Mouse (Mus musculus) liver, embryonic 16.5 days (tissue): ENCODE measurements at regions not wholly inside any gene's neighbourhood (a gene's known extent, or its start where the extent isn't known, plus 50 kb on each side); places are given as distances from the start of the nearest gene placed in this dataset.
"Not testable (repeated sequence)": the region's sequence is repeated elsewhere in the genome, so short reads cannot be mapped to it uniquely, and the experiment has no call there.

Source experiments
- ATAC-seq: fragments of 200-750 bp; cut with Nextera tagmentation; 2 replicates; pipeline ENCODE4 v1.8.0; 2017; ENCODE audit warnings: low read depth, mild to moderate bottlenecking, moderate number of reproducible peaks, moderate library complexity
- H3K27ac ChIP-seq: fragments of 300-500 bp; sonication (generic); 2 replicates; pipeline ENCODE4 v1.5.1; 2014; ENCODE audit warnings: mild to moderate bottlenecking, low read length
- H3K27me3 ChIP-seq: fragments of 300-500 bp; sonication (generic); 2 replicates; pipeline ENCODE4 v1.6.1; 2014; ENCODE audit warnings: low read depth, low read length, mixed read lengths; ENCODE audit not compliant: control insufficient read depth, insufficient read depth
- H3K36me3 ChIP-seq: fragments of 300-500 bp; sonication (generic); 2 replicates; pipeline ENCODE4 v1.6.1; 2014; ENCODE audit warnings: mild to moderate bottlenecking; ENCODE audit not compliant: control insufficient read depth, insufficient read depth
- H3K4me1 ChIP-seq: fragments of 300-500 bp; sonication (generic); 2 replicates; pipeline ENCODE4 v1.6.1; 2014; ENCODE audit warnings: low read depth, low read length, mixed read lengths; ENCODE audit not compliant: control insufficient read depth
- H3K4me2 ChIP-seq: fragments of 300-500 bp; sonication (generic); 2 replicates; pipeline ENCODE4 v1.6.1; 2014; ENCODE audit warnings: low read depth, low read length, mixed read lengths
- H3K4me3 ChIP-seq: fragments of 300-500 bp; sonication (generic); 2 replicates; pipeline ENCODE4 v1.5.1; 2014; ENCODE audit warnings: low read depth, mild to moderate bottlenecking, low read length
- H3K9ac ChIP-seq: fragments of 300-500 bp; sonication (generic); 2 replicates; pipeline ENCODE4 v1.6.1; 2014; ENCODE audit warnings: low read depth, low read length
- H3K9me3 ChIP-seq: fragments of 300-500 bp; sonication (generic); replicated peaks from 2 replicates; pipeline ENCODE4 v1.6.1; 2016; ENCODE audit warnings: low read length; ENCODE audit not compliant: control insufficient read depth
- WGBS: fragments of 180-500 bp; shearing (Covaris S2); extraction: QIAGEN DNeasy Blood & Tissue Kit; methylation state at CpG from one replicate; pipeline ENCODE4 v1.1.7; 2014; ENCODE audit not compliant: insufficient replicate concordance; 5-methylcytosine and 5-hydroxymethylcytosine counted together

GRCm38 (mm10) chr13:111309848-111310692 lies 55.3 kb downstream of the Actbl2 start:
- H3K9ac ChIP-seq, result no peak overlapping the region
- no peaks in the 10 kb centered on the region for H3K4me1 ChIP-seq
- H3K9me3 ChIP-seq, result no peaks in the 10 kb centered on the region
- WGBS, result 71% methylated on average over 14 of the region's 14 CpGs
- no peaks in the 10 kb centered on the region for H3K27me3 ChIP-seq
- ATAC-seq, result no peak
- no peak overlapping the region for H3K4me2 ChIP-seq
- no peak overlapping the region for H3K4me3 ChIP-seq
- H3K27ac ChIP-seq, result no peak overlapping the region
- H3K36me3 ChIP-seq, result no peaks in the 10 kb centered on the region

- H3K27me3 ChIP-seq, result no peaks in the 10 kb centered on the region
- no peaks in the 10 kb centered on the region for H3K9me3 ChIP-seq
- no peak overlapping the region for H3K9ac ChIP-seq
- H3K4me2 ChIP-seq, result no peak overlapping the region
- no peak overlapping the region for H3K4me3 ChIP-seq
- no peak overlapping the region for H3K27ac ChIP-seq
- no peak for ATAC-seq
- 71% methylated on average over 1 of the region's 1 CpGs for WGBS
- no peaks in the 10 kb centered on the region for H3K36me3 ChIP-seq
- no peaks in the 10 kb centered on the region for H3K4me1 ChIP-seq
Measured at GRCm38 (mm10) chr13:111310693-111311045, 55.9 kb downstream of the Actbl2 start.

GRCm38 (mm10) chr13:111313506-111313905 lies 58.7 kb downstream of the Actbl2 start:
- not testable (repeated sequence) for H3K4me1 ChIP-seq, H3K9me3 ChIP-seq, H3K4me2 ChIP-seq, H3K36me3 ChIP-seq, H3K4me3 ChIP-seq, H3K9ac ChIP-seq, H3K27ac ChIP-seq, ATAC-seq, H3K27me3 ChIP-seq
- 59% methylated on average over 3 of the region's 3 CpGs for WGBS

GRCm38 (mm10) chr13:111317876-111318275 lies 63.1 kb downstream of the Actbl2 start:
- H3K4me2 ChIP-seq, H3K27ac ChIP-seq, H3K9me3 ChIP-seq, H3K27me3 ChIP-seq, ATAC-seq, H3K4me1 ChIP-seq, H3K36me3 ChIP-seq, H3K9ac ChIP-seq, H3K4me3 ChIP-seq: not testable (repeated sequence)
- WGBS, result 57% methylated on average over 2 of the region's 2 CpGs

- H3K36me3 ChIP-seq, result no peaks in the 10 kb centered on the region
- H3K4me1 ChIP-seq, result no peaks in the 10 kb centered on the region
- no peaks in the 10 kb centered on the region for H3K9me3 ChIP-seq
- no peak overlapping the region for H3K27ac ChIP-seq
- no peaks in the 10 kb centered on the region for H3K27me3 ChIP-seq
- no peak overlapping the region for H3K4me3 ChIP-seq
- H3K4me2 ChIP-seq, result no peak overlapping the region
- H3K9ac ChIP-seq, result no peak overlapping the region
- no peak for ATAC-seq
- WGBS, result 54% methylated on average over 8 of the region's 8 CpGs
Measured at GRCm38 (mm10) chr13:111323206-111323605, 68.4 kb downstream of the Actbl2 start.

GRCm38 (mm10) chr13:111326096-111326665 lies 71.4 kb downstream of the Actbl2 start:
- H3K9me3 ChIP-seq, result no peaks in the 10 kb centered on the region
- peak overlapping the region; percentile 14; the same call in 1 of the 2 replicates for H3K4me3 ChIP-seq
- peak overlapping the region; percentile 22; the same call in 1 of the 2 replicates for H3K4me2 ChIP-seq
- 60% methylated on average over 16 of the region's 16 CpGs for WGBS
- no peak for ATAC-seq
- H3K36me3 ChIP-seq, result no peaks in the 10 kb centered on the region
- no peaks in the 10 kb centered on the region for H3K27me3 ChIP-seq
- H3K9ac ChIP-seq, result no peak overlapping the region
- no peaks in the 10 kb centered on the region for H3K4me1 ChIP-seq
- H3K27ac ChIP-seq, result no peak overlapping the region

GRCm38 (mm10) chr13:111333035-111333434 lies 78.2 kb downstream of the Actbl2 start:
- no peaks in the 10 kb centered on the region for H3K9me3 ChIP-seq
- no peaks in the 10 kb centered on the region for H3K27me3 ChIP-seq
- H3K27ac ChIP-seq, result no peak overlapping the region
- no peaks in the 10 kb centered on the region for H3K4me1 ChIP-seq
- H3K36me3 ChIP-seq, result no peaks in the 10 kb centered on the region
- 70% methylated on average over 3 of the region's 3 CpGs for WGBS
- no peak overlapping the region for H3K4me2 ChIP-seq
- no peak overlapping the region for H3K4me3 ChIP-seq
- ATAC-seq, result no peak
- H3K9ac ChIP-seq, result no peak overlapping the region

GRCm38 (mm10) chr13:111333851-111334250 lies 79.0 kb downstream of the Actbl2 start:
- no peak overlapping the region for H3K4me2 ChIP-seq
- H3K4me3 ChIP-seq, result no peak overlapping the region
- ATAC-seq, result no peak
- H3K9ac ChIP-seq, result no peak overlapping the region
- H3K9me3 ChIP-seq, result no peaks in the 10 kb centered on the region
- no peaks in the 10 kb centered on the region for H3K36me3 ChIP-seq
- H3K27ac ChIP-seq, result no peak overlapping the region
- no peaks in the 10 kb centered on the region for H3K27me3 ChIP-seq
- H3K4me1 ChIP-seq, result no peaks in the 10 kb centered on the region
- 77% methylated on average over 4 of the region's 4 CpGs for WGBS

- no peak overlapping the region for H3K27ac ChIP-seq
Measured at GRCm38 (mm10) chr13:111334258-111335052, 79.6 kb downstream of the Actbl2 start.

More at GRCm38 (mm10) chr13:111334258-111335052, 79.6 kb downstream of the Actbl2 start:
- Histone ChIP-seq H3K4me3 (no peak overlapping the region), H3K9ac (no peak overlapping the region), H3K4me2 (no peak overlapping the region), H3K9me3 (no peaks in the 10 kb centered on the region), H3K4me1 (no peaks in the 10 kb centered on the region), H3K36me3 (no peaks in the 10 kb centered on the region), H3K27me3 (no peaks in the 10 kb centered on the region)
- WGBS, result 69% methylated on average over 22 of the region's 22 CpGs
- no peak for ATAC-seq
